Mouse (Mus musculus): ENCODE measurements around the gene Psmb7. TPM values are rescaled to one million over a fixed set of nuclear protein-coding genes. Genes with fewer than 3 reads are reported as not detected.

Gene Psmb7
- polyA plus RNA-seq, 1 experiment from 2014 or later, result 309 TPM

GRCm38 (mm10) chr2:38546222-38546621, 97.7 kb downstream of the Psmb7 start:
- Histone ChIP-seq H3K27ac (peak overlapping the region; percentile 76), H3K4me1 (peaks cover 85% of the 10 kb centered on the region), H3K36me3 (peaks cover 8% of the 10 kb centered on the region; the same call in 1 of the 2 replicates), H3K4me3 (no peak overlapping the region), H3K9me3 (no peaks in the 10 kb centered on the region), H3K27me3 (ENCODE audit: insufficient read depth, poor library complexity, severe bottlenecking) (no peaks in the 10 kb centered on the region)
- DNase-seq (ENCODE audit: low spot score), result peak; percentile 83
- 14% methylated on average over 6 of the region's 6 CpGs for WGBS

- DNase-seq (ENCODE audit: low spot score), result no peak
- Histone ChIP-seq H3K4me3 (no peak overlapping the region), H3K9me3 (no peaks in the 10 kb centered on the region), H3K4me1 (peaks cover 90% of the 10 kb centered on the region), H3K36me3 (0 out of 2 replicates have a peak, but pooled peaks cover 3% of the 10 kb centered on the region), H3K27me3 (ENCODE audit: insufficient read depth, poor library complexity, severe bottlenecking) (no peaks in the 10 kb centered on the region), H3K27ac (peak overlapping the region; percentile 76)
These were observed 98.2 kb downstream of the Psmb7 start for GRCm38 (mm10) chr2:38545706-38546105.

- H3K27ac ChIP-seq, result no peak overlapping the region
- H3K4me3 ChIP-seq, result no peak overlapping the region
- no peak for DNase-seq (ENCODE audit: low spot score)
- H3K36me3 ChIP-seq, result no peaks in the 10 kb centered on the region
- 91% methylated on average over 6 of the region's 6 CpGs for WGBS
- H3K9me3 ChIP-seq, result no peaks in the 10 kb centered on the region
- no peaks in the 10 kb centered on the region for H3K27me3 ChIP-seq (ENCODE audit: insufficient read depth, poor library complexity, severe bottlenecking)
- H3K4me1 ChIP-seq, result peaks cover 93% of the 10 kb centered on the region
These were observed 98.9 kb downstream of the Psmb7 start for GRCm38 (mm10) chr2:38544982-38545381.

- H3K27me3 ChIP-seq (ENCODE audit: insufficient read depth, poor library complexity, severe bottlenecking), result no peaks in the 10 kb centered on the region
- H3K36me3 ChIP-seq, result no peaks in the 10 kb centered on the region
- H3K9me3 ChIP-seq, result no peaks in the 10 kb centered on the region
- H3K27ac ChIP-seq, result 0 out of 2 replicates have a peak overlapping the region, but pooled peaks have one; percentile 16
- no peak overlapping the region for H3K4me3 ChIP-seq
- peaks cover 96% of the 10 kb centered on the region for H3K4me1 ChIP-seq
- DNase-seq (ENCODE audit: low spot score), result no peak
These were observed 99.5 kb downstream of the Psmb7 start for GRCm38 (mm10) chr2:38544341-38544740.

DNA sequence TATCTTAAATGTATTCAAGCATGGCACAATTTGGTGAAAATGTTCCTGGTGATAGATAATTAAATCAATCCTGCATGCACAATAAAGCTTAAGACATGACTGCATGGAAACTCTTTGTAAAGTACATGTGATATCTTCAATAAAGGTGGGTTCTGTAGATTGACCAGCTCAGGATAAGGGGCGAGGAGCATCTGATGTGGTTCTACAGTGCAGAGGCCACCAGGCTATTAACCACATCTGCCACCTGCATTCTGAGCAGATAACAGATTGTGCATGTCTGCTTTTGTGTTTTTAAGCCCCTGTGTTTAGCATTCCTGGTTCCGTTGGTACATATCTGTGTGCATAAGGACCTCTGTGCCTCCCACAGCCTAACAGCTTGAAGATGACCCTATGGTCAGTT, 100.7 kb downstream of the Psmb7 start:
- Histone ChIP-seq H3K4me3 (no peak overlapping the region), H3K27me3 (ENCODE audit: insufficient read depth, poor library complexity, severe bottlenecking) (no peaks in the 10 kb centered on the region), H3K27ac (0 out of 2 replicates have a peak overlapping the region, but pooled peaks have one; percentile 9), H3K36me3 (no peaks in the 10 kb centered on the region), H3K4me1 (peaks cover 94% of the 10 kb centered on the region), H3K9me3 (no peaks in the 10 kb centered on the region)
- WGBS, result 73% methylated on average over 2 of the region's 2 CpGs
- no peak for DNase-seq (ENCODE audit: low spot score)

DNA sequence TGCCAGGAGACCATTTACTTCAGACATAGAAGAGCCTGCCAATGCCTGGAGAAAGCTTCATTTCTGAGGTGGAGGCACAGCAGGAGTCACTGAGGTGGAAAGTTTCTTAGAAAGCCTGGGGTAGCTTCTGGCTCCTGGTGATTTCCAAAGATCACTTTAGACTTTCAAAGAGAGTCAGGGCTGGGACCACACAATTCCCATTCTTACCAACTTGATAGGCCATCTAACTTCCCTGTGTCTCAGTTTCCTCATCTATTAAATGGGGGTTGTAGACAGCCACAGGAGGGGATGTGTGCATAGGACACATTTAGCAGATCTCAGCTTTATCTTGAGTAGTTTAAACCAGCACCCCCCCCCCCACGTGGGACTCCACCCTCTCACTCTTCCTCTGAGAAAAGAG, 101.5 kb downstream of the Psmb7 start:
- WGBS, result 32% methylated on average over 1 of the region's 1 CpGs
- Histone ChIP-seq H3K4me1 (peaks cover 94% of the 10 kb centered on the region), H3K4me3 (no peak overlapping the region), H3K36me3 (no peaks in the 10 kb centered on the region), H3K27me3 (ENCODE audit: insufficient read depth, poor library complexity, severe bottlenecking) (no peaks in the 10 kb centered on the region), H3K9me3 (no peaks in the 10 kb centered on the region), H3K27ac (peak overlapping the region; percentile 85)
- DNase-seq (ENCODE audit: low spot score), result no peak

DNA sequence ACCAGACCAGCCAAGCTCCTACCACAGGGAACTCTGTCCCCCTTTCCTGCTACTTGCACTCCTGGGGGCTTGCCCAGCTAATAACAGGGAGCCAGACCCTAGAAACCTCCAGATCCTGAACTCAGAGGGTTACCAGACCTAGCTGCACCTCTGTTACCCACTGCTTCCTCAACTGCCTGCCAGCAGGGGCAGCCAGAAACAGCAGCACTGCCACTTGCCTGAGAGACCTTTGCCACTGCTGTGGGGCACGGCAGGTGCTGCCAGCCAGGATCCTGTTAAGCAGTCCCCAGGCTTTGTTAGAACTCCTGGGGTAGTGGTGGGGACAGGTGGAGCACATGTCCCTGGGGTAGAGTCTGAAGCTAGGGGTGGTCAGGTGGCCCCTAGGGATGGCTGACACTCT, 102.3 kb downstream of the Psmb7 start:
- WGBS, result 84% methylated on average over 1 of the region's 1 CpGs
- H3K9me3 ChIP-seq, result no peaks in the 10 kb centered on the region
- peak overlapping the region; percentile 85 for H3K27ac ChIP-seq
- H3K4me1 ChIP-seq, result peaks cover 94% of the 10 kb centered on the region
- H3K27me3 ChIP-seq (ENCODE audit: insufficient read depth, poor library complexity, severe bottlenecking), result no peaks in the 10 kb centered on the region
- DNase-seq (ENCODE audit: low spot score), result no peak
- H3K36me3 ChIP-seq, result no peaks in the 10 kb centered on the region
- H3K4me3 ChIP-seq, result no peak overlapping the region

DNA sequence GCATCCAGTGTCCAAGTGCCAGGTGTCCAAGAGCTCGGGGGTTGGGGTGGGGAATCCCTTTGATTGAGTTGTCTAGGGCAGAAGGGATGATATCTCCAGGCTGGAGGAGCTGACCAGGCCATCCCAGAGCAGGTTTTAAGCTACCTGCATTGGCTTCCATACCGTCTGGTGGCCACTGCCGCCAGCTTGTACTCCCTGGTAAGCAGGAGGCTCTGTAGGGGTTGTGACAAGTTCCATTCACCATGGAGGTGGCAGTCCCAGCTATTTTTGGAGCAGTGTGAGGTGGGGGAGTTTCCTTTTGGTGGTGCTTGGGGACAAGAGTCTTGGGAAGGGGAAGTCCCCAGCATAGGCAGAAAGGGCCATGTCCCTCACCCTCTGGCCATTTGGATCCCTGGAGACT, 102.8 kb downstream of the Psmb7 start:
- H3K27me3 ChIP-seq (ENCODE audit: insufficient read depth, poor library complexity, severe bottlenecking), result no peaks in the 10 kb centered on the region
- peak overlapping the region; percentile 85 for H3K27ac ChIP-seq
- H3K4me3 ChIP-seq, result no peak overlapping the region
- DNase-seq (ENCODE audit: low spot score), result no peak
- H3K4me1 ChIP-seq, result peaks cover 94% of the 10 kb centered on the region
- WGBS, result 42% methylated on average over 3 of the region's 3 CpGs
- no peaks in the 10 kb centered on the region for H3K36me3 ChIP-seq
- no peaks in the 10 kb centered on the region for H3K9me3 ChIP-seq

DNA sequence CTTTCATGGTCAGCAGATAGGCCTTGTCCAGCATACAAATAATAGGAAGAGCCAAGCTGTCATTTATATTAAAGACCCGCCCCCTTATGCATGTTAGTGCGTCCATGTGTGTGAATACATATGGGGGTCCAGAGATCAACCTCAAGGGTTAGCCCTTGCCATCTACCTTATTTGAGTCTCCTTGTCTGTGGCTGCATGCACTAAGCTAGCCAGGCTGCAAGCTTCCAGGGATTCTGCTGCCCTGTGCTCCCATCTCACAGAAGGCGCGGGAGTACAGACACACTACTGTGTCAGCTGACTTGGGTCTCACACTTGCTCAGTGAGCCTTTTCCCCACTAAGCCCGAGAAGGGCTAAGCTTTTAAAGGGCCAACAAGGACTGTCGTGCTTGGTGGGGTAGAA, 103.2 kb downstream of the Psmb7 start:
- H3K4me1 ChIP-seq, result peaks cover 94% of the 10 kb centered on the region
- no peaks in the 10 kb centered on the region for H3K36me3 ChIP-seq
- H3K4me3 ChIP-seq, result no peak overlapping the region
- 76% methylated on average over 6 of the region's 6 CpGs for WGBS
- H3K27ac ChIP-seq, result peak overlapping the region; percentile 85
- H3K27me3 ChIP-seq (ENCODE audit: insufficient read depth, poor library complexity, severe bottlenecking), result no peaks in the 10 kb centered on the region
- H3K9me3 ChIP-seq, result no peaks in the 10 kb centered on the region
- DNase-seq (ENCODE audit: low spot score), result no peak

GRCm38 (mm10) chr2:38539677-38540076, 104.2 kb downstream of the Psmb7 start:
- no peak overlapping the region for H3K4me3 ChIP-seq
- H3K27ac ChIP-seq, result peak overlapping the region; percentile 56
- H3K9me3 ChIP-seq, result no peaks in the 10 kb centered on the region
- 93% methylated on average over 9 of the region's 9 CpGs for WGBS
- peaks cover 97% of the 10 kb centered on the region for H3K4me1 ChIP-seq
- no peaks in the 10 kb centered on the region for H3K27me3 ChIP-seq (ENCODE audit: insufficient read depth, poor library complexity, severe bottlenecking)
- no peaks in the 10 kb centered on the region for H3K36me3 ChIP-seq
- DNase-seq (ENCODE audit: low spot score), result no peak

Small RNA genes lying within 50 kb of the gene (microRNA-seq; reads per million reads assigned to microRNA genes)
- not detected for gene Gm27634

Other genes with a start within 250 kb of the Psmb7 start
- 74.7 and 90.1 TPM in 2 replicates for gene Nek6, start 132.4 kb downstream of the Psmb7 start, polyA plus RNA-seq (2016; fragmentation: Nextera tagmentation; extraction: Ambion mirVana)
- not detected in 2 replicates for gene Nr5a1, start 70.5 kb upstream of the Psmb7 start, polyA plus RNA-seq (2016; fragmentation: Nextera tagmentation; extraction: Ambion mirVana)

Measured in heart, embryonic 10.5 days (tissue).